Mouse (Mus musculus) liver, adult 2 months (tissue): ENCODE data around the gene Atg16l1. TPM values are rescaled to one million over a fixed set of nuclear protein-coding genes. Genes with fewer than 3 reads are reported as not detected.

Experiments used
- DNase-seq: peaks from one replicate; pipeline ENCODE4 v3.0.0-alpha.2; 2011; ENCODE audit warnings: low read depth, low spot score; ENCODE audit errors: extremely low read depth
- H3K27ac ChIP-seq: fragments of 200-500 bp; replicated peaks from 2 replicates; pipeline ENCODE4 v1.5.1; 2012; ENCODE audit warnings: low read depth, mild to moderate bottlenecking, control low read depth, inconsistent platforms, low read length; ENCODE audit not compliant: insufficient read depth
- H3K27me3 ChIP-seq: fragments of 200-500 bp; 2 replicates; pipeline ENCODE4 v1.6.1; 2012; ENCODE audit warnings: mild to moderate bottlenecking, moderate library complexity, low read length, inconsistent platforms; ENCODE audit not compliant: control insufficient read depth, insufficient read depth
- H3K36me3 ChIP-seq: fragments of 200-500 bp; 2 replicates; pipeline ENCODE4 v1.6.1; 2012; ENCODE audit warnings: low read length, inconsistent platforms; ENCODE audit not compliant: control insufficient read depth, insufficient read depth
- H3K4me1 ChIP-seq: fragments of 200-500 bp; 2 replicates; pipeline ENCODE4 v1.6.1; 2011; ENCODE audit warnings: low read length; ENCODE audit not compliant: control insufficient read depth, insufficient read depth
- H3K4me3 ChIP-seq: fragments of 200-500 bp; 2 replicates; pipeline ENCODE4 v1.5.1; 2011; ENCODE audit warnings: low read depth, mild to moderate bottlenecking, control low read depth, low read length, moderate library complexity; ENCODE audit not compliant: insufficient read depth
- H3K79me2 ChIP-seq: fragments of 200-500 bp; 2 replicates; pipeline ENCODE4 v1.6.1; 2012; ENCODE audit warnings: inconsistent platforms, mild to moderate bottlenecking, low read length, moderate library complexity; ENCODE audit not compliant: control insufficient read depth, insufficient read depth
- H3K9ac ChIP-seq: fragments of 200-500 bp; 2 replicates; pipeline ENCODE4 v1.6.1; 2012; ENCODE audit warnings: low read depth, mild to moderate bottlenecking, control low read depth, inconsistent platforms, low read length
- CTCF ChIP-seq: fragments of 200-500 bp; IDR thresholded peaks from 2 replicates; pipeline ENCODE4 v1.5.1; 2011; ENCODE audit warnings: low read depth, low read length, control low read depth
- POLR2A ChIP-seq: fragments of 200-500 bp; IDR thresholded peaks from 2 replicates; pipeline ENCODE4 v1.6.1; 2011; ENCODE audit warnings: low read length, control low read depth; ENCODE audit not compliant: insufficient read depth; ENCODE audit errors: extremely low read depth
- WGBS: fragments of 180-500 bp; shearing (Covaris S2); methylation state at CpG from one replicate; pipeline ENCODE4 v1.1.7; 2018; 5-methylcytosine and 5-hydroxymethylcytosine counted together
- polyA plus RNA-seq: library from polyadenylated mRNA; depleted of rRNA; stranded (reverse); fragments of >200 nt; gene quantifications from 2 replicates; pipeline ENCODE4 v1.2.3, GENCODE M21; 2012
- total RNA-seq: library from RNA; depleted of rRNA; stranded (reverse); fragments of >200 nt; gene quantifications from 2 replicates; pipeline ENCODE4 v1.2.3, GENCODE M21; 2014

Gene Atg16l1
- total and polyA plus RNA-seq, 2 experiments = 23.1 to 30.5 TPM

DNA sequence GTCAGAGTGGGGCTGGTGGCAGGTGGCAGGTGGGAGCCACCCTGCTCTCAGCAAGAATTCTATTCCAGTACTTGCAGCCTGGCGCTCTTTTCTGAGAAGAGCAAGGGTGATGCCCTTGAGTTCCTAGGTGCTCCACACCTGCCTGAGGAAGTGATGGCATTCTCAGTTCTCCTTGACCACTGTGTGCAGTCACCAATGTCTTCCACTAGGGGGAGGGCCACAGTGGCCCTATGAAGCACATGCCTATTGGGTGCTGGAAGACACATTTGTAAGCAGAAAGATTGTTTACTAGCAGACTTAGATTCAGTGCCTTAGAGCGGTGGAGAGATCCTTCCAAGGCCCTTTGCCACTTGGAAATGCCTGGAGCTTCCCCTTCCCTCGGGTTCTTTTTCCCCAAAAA is 10.6 kb downstream of the Atg16l1 start:
- Histone ChIP-seq H3K4me1 (peaks cover 15% of the 10 kb centered on the region), H3K79me2 (peaks cover 3% of the 10 kb centered on the region; the same call in 1 of the 2 replicates), H3K36me3 (peaks cover 63% of the 10 kb centered on the region), H3K27me3 (no peaks in the 10 kb centered on the region), H3K9ac (no peak overlapping the region), H3K4me3 (no peak overlapping the region), H3K27ac (no peak overlapping the region)
- WGBS = 93% methylated on average over 3 of the region's 3 CpGs
- TF ChIP-seq POLR2A = no peak
- peak; percentile 75 for TF ChIP-seq CTCF
- DNase-seq = no peak

DNA sequence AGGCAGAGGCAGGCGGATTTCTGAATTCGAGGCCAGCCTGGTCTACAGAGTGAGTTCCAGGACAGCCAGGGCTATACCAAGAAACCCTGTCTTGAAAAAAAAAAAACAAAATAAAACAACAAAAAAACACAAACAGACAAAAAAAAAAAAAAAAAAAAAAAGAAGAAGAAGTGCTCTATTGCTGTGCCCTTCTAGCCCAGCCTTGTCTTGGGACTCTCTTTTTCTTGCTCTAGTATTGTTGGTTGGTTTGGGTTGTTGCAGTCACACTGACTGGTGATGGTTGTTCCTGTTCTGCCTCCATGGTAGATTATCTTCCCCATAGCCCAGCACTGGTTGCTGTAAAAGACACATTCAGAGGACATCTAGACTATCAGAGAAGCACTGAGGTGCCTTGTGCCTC is 13.6 kb downstream of the Atg16l1 start:
- Histone ChIP-seq H3K4me1 (peaks cover 14% of the 10 kb centered on the region), H3K9ac (no peak overlapping the region), H3K27me3 (no peaks in the 10 kb centered on the region), H3K79me2 (peaks cover 3% of the 10 kb centered on the region; the same call in 1 of the 2 replicates), H3K4me3 (no peak overlapping the region), H3K36me3 (peaks cover 60% of the 10 kb centered on the region), H3K27ac (no peak overlapping the region)
- no peak for TF ChIP-seq POLR2A
- TF ChIP-seq CTCF = no peak
- WGBS = 93% methylated on average over 2 of the region's 2 CpGs
- no peak for DNase-seq

DNA sequence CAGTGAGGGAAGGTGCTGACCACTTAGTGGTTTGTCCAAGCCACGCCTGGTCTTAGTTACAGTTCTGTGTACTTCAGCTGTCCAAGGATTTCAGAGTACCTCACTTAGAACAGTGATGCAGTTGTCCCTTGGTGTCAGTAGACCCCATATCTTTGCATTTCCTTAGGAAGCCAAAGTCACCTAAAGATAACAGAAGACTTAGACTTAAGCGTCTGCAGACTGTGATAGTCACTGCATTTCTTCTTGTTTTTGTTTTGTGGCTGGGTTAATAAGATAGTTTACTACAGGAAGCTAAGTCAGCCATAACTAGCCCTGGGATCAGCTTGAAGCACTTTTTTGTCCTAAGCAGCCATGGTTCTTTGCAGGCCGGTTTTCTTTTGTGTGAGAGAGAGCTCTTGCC is 14.8 kb downstream of the Atg16l1 start:
- H3K27ac ChIP-seq = no peak overlapping the region
- peaks cover 65% of the 10 kb centered on the region for H3K36me3 ChIP-seq
- H3K9ac ChIP-seq = no peak overlapping the region
- H3K4me3 ChIP-seq = no peak overlapping the region
- TF ChIP-seq CTCF (no peak), POLR2A (no peak)
- peaks cover 9% of the 10 kb centered on the region for H3K4me1 ChIP-seq
- no peaks in the 10 kb centered on the region for H3K79me2 ChIP-seq
- no peaks in the 10 kb centered on the region for H3K27me3 ChIP-seq
- no peak for DNase-seq
- WGBS = 89% methylated on average over 3 of the region's 3 CpGs

DNA sequence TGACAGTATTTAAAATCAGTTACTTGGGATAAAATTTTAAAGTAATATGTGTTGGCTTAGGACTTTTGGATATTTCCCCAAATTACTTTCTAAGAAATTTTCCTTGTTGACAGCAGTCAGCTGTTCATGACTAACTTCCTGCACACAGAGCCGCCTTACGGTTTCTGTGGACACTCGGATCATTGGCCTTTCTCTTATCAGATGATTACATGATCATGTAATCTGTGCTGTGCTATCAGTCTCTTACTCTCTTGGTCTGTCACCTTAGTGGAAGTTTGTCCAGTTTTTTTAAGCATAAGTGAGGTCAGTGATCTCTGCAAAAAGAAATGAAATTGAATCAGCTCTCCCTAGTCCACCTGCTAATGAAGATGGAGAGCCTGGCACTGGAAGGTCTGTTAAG is 16.1 kb downstream of the Atg16l1 start:
- Histone ChIP-seq H3K79me2 (no peaks in the 10 kb centered on the region), H3K36me3 (peaks cover 64% of the 10 kb centered on the region), H3K27ac (peak overlapping the region; percentile 35; the same call in 1 of the 2 replicates), H3K27me3 (no peaks in the 10 kb centered on the region), H3K4me3 (no peak overlapping the region), H3K9ac (no peak overlapping the region), H3K4me1 (peaks cover 9% of the 10 kb centered on the region)
- 23% methylated on average over 3 of the region's 3 CpGs for WGBS
- TF ChIP-seq CTCF = no peak
- no peak for TF ChIP-seq POLR2A
- peak; percentile 80 for DNase-seq

DNA sequence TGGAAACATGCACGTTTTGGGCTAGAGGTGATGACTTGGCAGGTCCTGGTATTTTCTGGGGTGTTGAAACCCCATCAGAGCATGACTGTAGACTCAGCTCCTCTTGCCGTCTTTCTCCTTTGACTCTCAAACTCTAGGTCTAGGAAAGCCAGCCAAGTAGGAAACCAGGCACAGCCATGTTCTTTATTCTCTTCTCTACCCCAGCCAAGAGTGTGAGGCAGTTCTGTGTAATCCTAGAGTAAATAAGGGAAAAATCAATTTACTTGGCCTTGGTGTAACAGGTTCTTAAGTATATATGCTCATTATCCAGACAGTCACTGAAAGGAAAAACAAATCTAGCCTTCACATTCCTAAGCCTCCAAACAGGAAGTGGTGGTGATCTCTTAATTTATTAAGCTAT is 17.7 kb downstream of the Atg16l1 start:
- no peak overlapping the region for H3K9ac ChIP-seq
- H3K27me3 ChIP-seq = no peaks in the 10 kb centered on the region
- no peak overlapping the region for H3K4me3 ChIP-seq
- TF ChIP-seq CTCF = no peak
- no peak for TF ChIP-seq POLR2A
- WGBS = 9% methylated on average over 2 of the region's 2 CpGs
- peaks cover 65% of the 10 kb centered on the region for H3K36me3 ChIP-seq
- peak overlapping the region; percentile 63 for H3K27ac ChIP-seq
- H3K4me1 ChIP-seq = peaks cover 12% of the 10 kb centered on the region
- H3K79me2 ChIP-seq = no peaks in the 10 kb centered on the region
- peak; percentile 67 for DNase-seq

DNA sequence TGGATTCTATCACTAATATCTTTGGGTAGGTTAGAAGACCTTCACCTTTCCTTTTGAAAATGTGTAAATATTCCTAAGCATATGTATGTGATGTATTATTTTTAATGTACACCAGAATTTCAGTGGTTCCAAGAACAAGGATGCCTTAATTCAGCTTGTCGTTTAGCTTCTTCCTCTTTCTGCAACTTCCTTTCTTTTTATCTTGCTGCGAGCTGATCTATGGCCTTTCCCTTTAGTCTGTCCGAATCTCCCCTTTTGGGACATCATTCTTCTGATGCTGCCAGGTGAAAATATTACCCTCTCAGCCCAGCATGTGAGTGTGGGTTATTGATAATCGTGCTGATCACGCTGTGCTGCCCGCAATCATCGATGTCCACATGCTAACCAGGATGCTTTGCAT is 19.2 kb downstream of the Atg16l1 start:
- no peak overlapping the region for H3K27ac ChIP-seq
- TF ChIP-seq POLR2A (no peak), CTCF (no peak)
- no peak for DNase-seq
- no peak overlapping the region for H3K4me3 ChIP-seq
- H3K27me3 ChIP-seq = no peaks in the 10 kb centered on the region
- no peak overlapping the region for H3K9ac ChIP-seq
- H3K79me2 ChIP-seq = no peaks in the 10 kb centered on the region
- H3K36me3 ChIP-seq = peaks cover 60% of the 10 kb centered on the region
- peaks cover 20% of the 10 kb centered on the region for H3K4me1 ChIP-seq
- 89% methylated on average over 7 of the region's 7 CpGs for WGBS
